Mouse (Mus musculus) G1E (cell line): Measurements from ENCODE around the gene Ppil4. TPM values are rescaled to one million over a fixed set of nuclear protein-coding genes. Genes with fewer than 3 reads are reported as not detected.
"Not testable (repeated sequence)": the region's sequence is repeated elsewhere in the genome, so short reads cannot be mapped to it uniquely, and the experiment has no call there.

Source experiments
- ATAC-seq: 2 replicates; pipeline ENCODE4 v1.8.0; 2016; ENCODE audit warnings: mild to moderate bottlenecking; ENCODE audit not compliant: insufficient number of reproducible peaks, poor library complexity, low FRiP score, severe bottlenecking; ENCODE audit errors: extremely low read depth
- DNase-seq: peaks from one replicate; pipeline ENCODE4 v3.0.0; 2012; ENCODE audit warnings: low spot score
- H3K27me3 ChIP-seq: 2 replicates; pipeline ENCODE4 v1.6.1; 2012; ENCODE audit warnings: mild to moderate bottlenecking, low read length, inconsistent platforms; ENCODE audit not compliant: insufficient read depth
- H3K36me3 ChIP-seq: replicated peaks from 2 replicates; pipeline ENCODE3; 2012; ENCODE audit warnings: mild to moderate bottlenecking, inconsistent platforms
- H3K4me1 ChIP-seq: 2 replicates; pipeline ENCODE4 v1.6.1; 2012; ENCODE audit warnings: low read depth, low read length, inconsistent platforms, mixed read lengths; ENCODE audit not compliant: insufficient read depth
- H3K4me3 ChIP-seq: 2 replicates; pipeline ENCODE4 v1.5.1; 2012; ENCODE audit warnings: low read depth, mild to moderate bottlenecking, inconsistent platforms, low read length, moderate library complexity, mixed read lengths
- H3K9me3 ChIP-seq: replicated peaks from 2 replicates; pipeline ENCODE4 v1.6.1; 2012; ENCODE audit warnings: inconsistent platforms
- CTCF ChIP-seq: IDR thresholded peaks from 2 replicates; pipeline ENCODE4 v1.5.1; 2012; ENCODE audit warnings: low read depth, low read length, inconsistent platforms, mixed read lengths
- GATA1 ChIP-seq: IDR thresholded peaks from 2 replicates; pipeline ENCODE4 v1.6.1; 2012; ENCODE audit warnings: borderline replicate concordance, low read length, inconsistent platforms, mixed read lengths
- GATA2 ChIP-seq: IDR thresholded peaks from 2 replicates; pipeline ENCODE4 v1.6.1; 2012; ENCODE audit warnings: low read depth, low read length, inconsistent platforms, borderline replicate concordance
- POLR2AphosphoS5 ChIP-seq: IDR thresholded peaks from 2 replicates; pipeline ENCODE4 v1.6.1; 2012; ENCODE audit warnings: low read depth, low read length, inconsistent platforms; ENCODE audit not compliant: insufficient replicate concordance
- TAL1 ChIP-seq: conservative IDR thresholded peaks from 2 replicates; pipeline ENCODE4 v1.6.1; 2012; ENCODE audit warnings: low read depth, low read length, inconsistent platforms, mixed read lengths
- polyA plus RNA-seq: library from polyadenylated mRNA; stranded (reverse); fragments of >175 nt; gene quantifications from 2 replicates; pipeline ENCODE4 v1.2.3, GENCODE M21; 2012
- total RNA-seq, 2 experiments: library from RNA; stranded (forward) in 1 of 2; stranded (reverse) in 1 of 2; fragments of 200-1000 nt in 1 of 2; fragments of >200 nt in 1 of 2; fragmentation: Nextera tagmentation in 1 of 2; gene quantifications; 2 replicates each; pipeline ENCODE4 v1.2.3; 2014 to 2017

The Ppil4 gene
- total RNA-seq (2014; fragmentation: Nextera tagmentation) (62.1 and 73.9 TPM in 2 replicates), total RNA-seq (2017) (78.9 and 97.7 TPM in 2 replicates), polyA plus RNA-seq (2.7 and 7.3 TPM in 2 replicates)

GRCm38 (mm10) chr10:7792751-7793385 lies at the start of gene Ppil4, which contains the start of gene Ginm1:
Gene Ppil4 (plus strand): TSS chr10:7792891.
Gene Ginm1 (minus strand): TSS chr10:7792824.
- peak within 1 kb of the TSS; percentile 88 for H3K4me3 ChIP-seq
- no peaks in the 10 kb centered on the region for H3K27me3 ChIP-seq
- peak; percentile 79 for ATAC-seq
- no peak for TF ChIP-seq TAL1
- TF ChIP-seq POLR2AphosphoS5, result no peak
- TF ChIP-seq GATA2, result no peak
- no peak for TF ChIP-seq GATA1
- no peak for TF ChIP-seq CTCF
- no peaks in the 10 kb centered on the region for H3K9me3 ChIP-seq
- peak; percentile 75 for DNase-seq
- peaks cover 55% of the 10 kb centered on the region for H3K36me3 ChIP-seq
- H3K4me1 ChIP-seq, result peaks cover 23% of the 10 kb centered on the region

DNA sequence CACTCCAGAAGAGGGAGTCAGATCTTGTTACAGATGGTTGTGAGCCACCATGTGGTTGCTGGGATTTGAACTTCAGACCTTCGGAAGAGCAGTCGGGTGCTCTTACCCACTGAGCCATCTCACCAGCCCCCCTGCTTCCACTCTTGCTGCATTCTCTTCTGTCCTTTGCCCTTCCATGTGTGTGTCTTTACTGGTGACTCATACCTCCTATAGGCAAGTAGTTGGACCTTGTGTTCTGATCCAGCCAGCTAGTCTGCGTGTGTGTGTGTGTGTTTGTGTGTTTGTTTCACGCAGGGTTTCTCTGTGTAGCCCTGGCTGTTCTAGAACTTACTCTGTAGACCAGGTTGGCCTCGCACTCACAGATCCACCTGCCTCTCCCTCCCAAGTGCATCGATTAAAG lies 47.2 kb upstream of the Ppil4 start:
- not testable (repeated sequence) for H3K9me3 ChIP-seq

GRCm38 (mm10) chr10:7748752-7749151 lies 43.9 kb upstream of the Ppil4 start:
- TF ChIP-seq POLR2AphosphoS5 (no peak), TAL1 (no peak), GATA2 (no peak), CTCF (no peak), GATA1 (no peak)
- Histone ChIP-seq H3K4me3 (peak overlapping the region; percentile 25; the same call in 1 of the 2 replicates), H3K27me3 (no peaks in the 10 kb centered on the region), H3K9me3 (no peaks in the 10 kb centered on the region), H3K4me1 (peaks cover 23% of the 10 kb centered on the region), H3K36me3 (peaks cover 76% of the 10 kb centered on the region)
- peak; percentile 84 for ATAC-seq
- no peak for DNase-seq

More for the DNA sequence above, 47.2 kb upstream of the Ppil4 start:
- H3K27me3 ChIP-seq, DNase-seq, ATAC-seq, H3K4me3 ChIP-seq: not testable (repeated sequence)
- Histone ChIP-seq H3K36me3 (peaks cover 77% of the 10 kb centered on the region), H3K4me1 (peaks cover 23% of the 10 kb centered on the region)

DNA sequence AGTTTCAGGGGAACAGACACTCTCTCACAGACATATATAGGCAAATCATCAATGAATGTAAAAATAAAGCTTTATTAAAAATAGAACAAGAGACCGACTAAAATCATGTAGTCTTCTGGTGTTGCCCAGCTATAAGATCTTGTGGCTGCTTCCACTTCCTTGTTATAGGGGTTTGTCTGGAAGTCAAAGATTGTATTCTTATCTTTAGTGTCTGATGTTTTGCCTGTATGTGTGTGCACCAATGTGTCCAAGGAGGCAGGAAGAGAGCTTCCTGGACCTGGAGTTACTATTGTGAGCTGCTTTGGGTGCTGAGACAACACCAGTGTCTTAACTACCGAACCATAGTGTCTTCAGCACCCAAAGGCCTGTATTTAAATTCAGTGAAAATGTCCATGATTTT lies 35.1 kb upstream of the Ppil4 start:
- Histone ChIP-seq H3K36me3 (peaks cover 85% of the 10 kb centered on the region), H3K9me3 (no peaks in the 10 kb centered on the region), H3K4me1 (peaks cover 13% of the 10 kb centered on the region), H3K27me3 (no peaks in the 10 kb centered on the region), H3K4me3 (no peak overlapping the region)
- ATAC-seq, result peak; percentile 63
- no peak for TF ChIP-seq POLR2AphosphoS5
- TF ChIP-seq GATA1, result no peak
- TF ChIP-seq TAL1, result peak; percentile 37; the same call in 1 of the 2 replicates
- TF ChIP-seq CTCF, result no peak
- no peak for TF ChIP-seq GATA2
- peak; percentile 15 for DNase-seq

GRCm38 (mm10) chr10:7772346-7772745 lies 20.3 kb upstream of the Ppil4 start:
- ATAC-seq (no peak), DNase-seq (no peak)
- H3K4me1 ChIP-seq, result no peaks in the 10 kb centered on the region

GRCm38 (mm10) chr10:7772769-7773168 lies 19.9 kb upstream of the Ppil4 start:
- H3K4me3 ChIP-seq, result no peak overlapping the region
- H3K27me3 ChIP-seq, result no peaks in the 10 kb centered on the region
- no peak for DNase-seq
- peaks cover 89% of the 10 kb centered on the region for H3K36me3 ChIP-seq
- no peaks in the 10 kb centered on the region for H3K9me3 ChIP-seq
- TF ChIP-seq TAL1, result no peak
- TF ChIP-seq POLR2AphosphoS5, result no peak
- no peak for TF ChIP-seq GATA2
- no peak for TF ChIP-seq GATA1
- TF ChIP-seq CTCF, result no peak
- ATAC-seq, result no peak
- H3K4me1 ChIP-seq, result no peaks in the 10 kb centered on the region

More at GRCm38 (mm10) chr10:7772346-7772745, 20.3 kb upstream of the Ppil4 start:
- H3K4me3 ChIP-seq, result no peak overlapping the region
- no peaks in the 10 kb centered on the region for H3K27me3 ChIP-seq
- TF ChIP-seq CTCF (no peak), POLR2AphosphoS5 (no peak), GATA2 (no peak), GATA1 (no peak), TAL1 (no peak)
- peaks cover 92% of the 10 kb centered on the region for H3K36me3 ChIP-seq
- no peaks in the 10 kb centered on the region for H3K9me3 ChIP-seq
